Mouse (Mus musculus): ENCODE measurements around the gene Fam98c.

Fam98c gene

GRCm38 (mm10) chr7:29118142-29118851 lies 37.7 kb downstream of the Fam98c start:
- no peak for DNase-seq (ENCODE audit: low read depth in 1 of 2, low spot score in 2 of 2)

- no peak for DNase-seq (ENCODE audit: low read depth in 1 of 2, low spot score in 2 of 2)
These were observed 46.8 kb downstream of the Fam98c start for GRCm38 (mm10) chr7:29108992-29109955.
